Mouse (Mus musculus) right cerebral cortex, postnatal 25 days (tissue): ENCODE results near the gene Fbn1.

ENCODE experiments used
- DNase-seq: peaks from one replicate; pipeline ENCODE4 v3.0.0; 2022

The Fbn1 gene

GRCm38 (mm10) chr2:125507893-125508292 lies at the start of gene Fbn1:
Gene Fbn1, minus strand, starts transcription at chr2:125507993.
- no peak for DNase-seq

- no peak for DNase-seq
These were observed 48.0 kb upstream of the Fbn1 start for GRCm38 (mm10) chr2:125555830-125556229.

- DNase-seq, result no peak
These were observed 41.2 kb upstream of the Fbn1 start for GRCm38 (mm10) chr2:125548806-125549578.

- DNase-seq, result no peak
These were observed 37.2 kb upstream of the Fbn1 start for GRCm38 (mm10) chr2:125544986-125545385.

- no peak for DNase-seq
These were observed 35.9 kb upstream of the Fbn1 start for GRCm38 (mm10) chr2:125543646-125544045.

GRCm38 (mm10) chr2:125541451-125541850 lies 33.7 kb upstream of the Fbn1 start:
- no peak for DNase-seq

- no peak for DNase-seq
These were observed 32.8 kb upstream of the Fbn1 start for GRCm38 (mm10) chr2:125540579-125540978.

GRCm38 (mm10) chr2:125539640-125540039 lies 31.8 kb upstream of the Fbn1 start:
- no peak for DNase-seq

GRCm38 (mm10) chr2:125530665-125531064 lies 22.9 kb upstream of the Fbn1 start:
- DNase-seq, result no peak

GRCm38 (mm10) chr2:125526566-125526965 lies 18.8 kb upstream of the Fbn1 start:
- DNase-seq, result no peak

- DNase-seq, result no peak
These were observed 17.7 kb upstream of the Fbn1 start for GRCm38 (mm10) chr2:125525484-125525883.

- no peak for DNase-seq
These were observed 8.8 kb upstream of the Fbn1 start for GRCm38 (mm10) chr2:125516594-125516993.

- no peak for DNase-seq
These were observed 7.7 kb upstream of the Fbn1 start for GRCm38 (mm10) chr2:125515291-125516057.

GRCm38 (mm10) chr2:125514391-125514790 lies 6.6 kb upstream of the Fbn1 start:
- no peak for DNase-seq

- DNase-seq, result no peak
These were observed 4.8 kb upstream of the Fbn1 start for GRCm38 (mm10) chr2:125512544-125512943.

GRCm38 (mm10) chr2:125511898-125512297 lies 4.1 kb upstream of the Fbn1 start:
- no peak for DNase-seq

GRCm38 (mm10) chr2:125510752-125511151 lies 3.0 kb upstream of the Fbn1 start:
- no peak for DNase-seq

- DNase-seq, result no peak
These were observed 588 bp upstream of the Fbn1 start for GRCm38 (mm10) chr2:125508381-125508780.

GRCm38 (mm10) chr2:125506316-125507054 lies 1.3 kb downstream of the Fbn1 start:
- DNase-seq, result peak; percentile 14

- DNase-seq, result peak; percentile 57
These were observed 2.0 kb downstream of the Fbn1 start for GRCm38 (mm10) chr2:125505746-125506315.

GRCm38 (mm10) chr2:125505006-125505745 lies 2.6 kb downstream of the Fbn1 start, which contains the start of gene Gm9913:
Gene Gm9913, plus strand, starts transcription at chr2:125505089.
- DNase-seq, result peak; percentile 35

GRCm38 (mm10) chr2:125501526-125501925 lies 6.3 kb downstream of the Fbn1 start:
- no peak for DNase-seq
